Mouse (Mus musculus): Measurements from ENCODE around the gene Elovl7. TPM values are rescaled to one million over a fixed set of nuclear protein-coding genes. Genes with fewer than 3 reads are reported as not detected.

The Elovl7 gene
- under 1 TPM; 0.05 to 0.43 TPM for polyA plus RNA-seq (2017; shearing (Covaris generic))

GRCm38 (mm10) chr13:108214081-108214484 lies at the start of gene Elovl7:
Gene Elovl7 (plus strand): TSS chr13:108214404.

GRCm38 (mm10) chr13:108315702-108316486 lies 101.7 kb downstream of the Elovl7 start, which contains the start of gene Depdc1b:
Gene Depdc1b (plus strand): TSS chr13:108316332.

Other genes with a start within 250 kb of the Elovl7 start
- gene Smim15, start 170.0 kb upstream of the Elovl7 start, polyA plus RNA-seq (2017; shearing (Covaris generic)): 10 to 100 TPM; 65.5 to 84.0 TPM
- 10 to 100 TPM; 18.8 to 20.7 TPM for gene Ndufaf2, start 55.8 kb upstream of the Elovl7 start, polyA plus RNA-seq (2017; shearing (Covaris generic))
- 10 to 100 TPM; 10.4 to 16.3 TPM for gene Ercc8, start 55.7 kb upstream of the Elovl7 start, polyA plus RNA-seq (2017; shearing (Covaris generic))
- 1 to 10 TPM; 4.0 to 6.7 TPM for gene Depdc1b, start 101.9 kb downstream of the Elovl7 start, polyA plus RNA-seq (2017; shearing (Covaris generic))
- 10 to 100 TPM; 12.2 to 16.3 TPM for gene Pde4d, start 235.5 kb downstream of the Elovl7 start, polyA plus RNA-seq (2017; shearing (Covaris generic))

Data from activated CD4-positive, CD25-positive, alpha-beta regulatory T cell (primary cell).